Mouse (Mus musculus): ENCODE data around the gene Flywch2.

GRCm38 (mm10) chr17:23786510-23786931 lies 640 bp upstream of the Flywch2 start:
- TF ChIP-seq GATA1 (IDR thresholded peaks at IDR 0.05; ENCODE audit: borderline replicate concordance, low read length), result no peak
- no peak for TF ChIP-seq FLI1 (IDR thresholded peaks at IDR 0.05; ENCODE audit: low read length)

All from megakaryocyte, embryonic 14.5 days (primary cell).